Mouse (Mus musculus) heart, adult 2 months (tissue): ENCODE data around the gene Ipo11.

Experiments
- CTCF ChIP-seq: fragments of 200-600 bp; IDR thresholded peaks from 2 replicates; pipeline ENCODE4 v1.8.1; 2022; ENCODE audit warnings: antibody characterized with exemption, mild to moderate bottlenecking, moderate library complexity
- POLR2A ChIP-seq: fragments of 200-500 bp; IDR thresholded peaks from 2 replicates; pipeline ENCODE4 v1.6.1; 2011; ENCODE audit warnings: mild to moderate bottlenecking, low read depth, low read length, control low read depth; ENCODE audit not compliant: insufficient read depth

DNA sequence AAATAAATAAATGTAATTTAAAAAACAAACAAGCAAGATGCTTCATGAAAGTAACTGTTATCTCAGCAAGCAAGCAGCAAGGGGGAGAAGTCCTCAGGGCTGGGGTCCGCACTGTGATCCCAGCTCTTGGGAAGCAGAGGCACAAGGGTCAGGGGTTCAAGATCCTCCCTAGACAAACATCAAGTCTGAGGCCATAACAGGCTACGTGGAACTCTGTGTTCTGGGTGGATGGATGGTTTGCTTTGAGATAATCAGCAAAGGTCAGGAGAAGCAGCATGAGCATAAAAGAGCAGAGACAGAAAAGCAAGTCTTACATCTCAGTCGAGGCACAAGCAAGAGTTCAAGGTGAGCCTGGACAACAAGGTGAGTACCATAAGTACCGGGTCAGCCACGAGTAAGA is 43.1 kb downstream of the Ipo11 start:
- TF ChIP-seq POLR2A, result no peak
- TF ChIP-seq CTCF, result no peak
